Mouse (Mus musculus) left cerebral cortex, adult 18-20 months (tissue): ENCODE data around the gene Dmpk. TPM values are rescaled to one million over a fixed set of nuclear protein-coding genes. Genes with fewer than 3 reads are reported as not detected.
"Not testable (repeated sequence)": the region's sequence is repeated elsewhere in the genome, so short reads cannot be mapped to it uniquely, and the experiment has no call there.

ENCODE experiments used
- DNase-seq, 2 experiments: peaks; one replicate each; pipeline ENCODE4 v3.0.0; 2021 to 2022; ENCODE audit warnings: low spot score in 2 of 2, mixed read lengths in 1 of 2
- long read RNA-seq, 2 experiments: library from polyadenylated mRNA; stranded (forward); transcript quantifications; one replicate each; pipeline ENCODE4 v2.0.0; 2021
- total RNA-seq, 2 experiments: library from RNA; stranded (reverse); gene quantifications; 2 replicates each; pipeline ENCODE4 v1.2.3; 2021

The Dmpk gene
- total RNA-seq, result 10 to 100 TPM; 26.6 to 32.0 TPM
- long read RNA-seq, experiment 1, partial matches to known transcripts, result 3 of 14 reads
- long read RNA-seq, experiment 1, other reads (novel, unspliced or antisense), result 6 of 14 reads
- long read RNA-seq, experiment 2, partial matches to known transcripts, result 2 of 4 reads
- long read RNA-seq, experiment 2, other reads (novel, unspliced or antisense), result 1 of 4 reads

- DNase-seq, result no peak
Observed at GRCm38 (mm10) chr7:19083701-19084100, at the start of gene Dmpk. TSS of gene Dmpk (plus strand) at chr7:19083849.

- no peak for DNase-seq
Observed at GRCm38 (mm10) chr7:19044616-19045015, 39.0 kb upstream of the Dmpk start.

- DNase-seq, result no peak
Observed at GRCm38 (mm10) chr7:19046286-19047069, 37.2 kb upstream of the Dmpk start.

- no peak for DNase-seq
Observed at GRCm38 (mm10) chr7:19048006-19048527, 35.6 kb upstream of the Dmpk start.

GRCm38 (mm10) chr7:19049252-19049651 is 34.4 kb upstream of the Dmpk start:
- no peak for DNase-seq

- peak; percentile 36 to 70 for DNase-seq
Observed at GRCm38 (mm10) chr7:19050172-19050571, 33.5 kb upstream of the Dmpk start.

- no peak for DNase-seq
Observed at GRCm38 (mm10) chr7:19051161-19051560, 32.5 kb upstream of the Dmpk start.

GRCm38 (mm10) chr7:19052345-19053135 is 31.1 kb upstream of the Dmpk start:
- peak; percentile 60 to 73 for DNase-seq

- DNase-seq, result no peak
Observed at GRCm38 (mm10) chr7:19053136-19053532, 30.5 kb upstream of the Dmpk start.

- peak in 1 of 2 experiments; percentile 39 for DNase-seq
Observed at GRCm38 (mm10) chr7:19054047-19054776, 29.4 kb upstream of the Dmpk start, which contains the start of gene Rsph6a. TSS of gene Rsph6a (plus strand) at chr7:19054690.

- no peak for DNase-seq
Observed at GRCm38 (mm10) chr7:19054777-19055076, 28.9 kb upstream of the Dmpk start.

GRCm38 (mm10) chr7:19055108-19055507 is 28.5 kb upstream of the Dmpk start:
- DNase-seq, result no peak

GRCm38 (mm10) chr7:19057405-19057804 is 26.2 kb upstream of the Dmpk start:
- DNase-seq, result no peak

- DNase-seq, result no peak
Observed at GRCm38 (mm10) chr7:19065896-19066295, 17.8 kb upstream of the Dmpk start.

GRCm38 (mm10) chr7:19067063-19067462 is 16.6 kb upstream of the Dmpk start:
- no peak for DNase-seq

GRCm38 (mm10) chr7:19067935-19068334 is 15.7 kb upstream of the Dmpk start:
- DNase-seq, result no peak

- DNase-seq, result peak; percentile 67 to 68
Observed at GRCm38 (mm10) chr7:19068707-19069106, 14.9 kb upstream of the Dmpk start.

GRCm38 (mm10) chr7:19069500-19069899 is 14.1 kb upstream of the Dmpk start:
- no peak for DNase-seq

GRCm38 (mm10) chr7:19071024-19071423 is 12.6 kb upstream of the Dmpk start:
- not testable (repeated sequence) for DNase-seq

- DNase-seq, result no peak
Observed at GRCm38 (mm10) chr7:19073504-19073903, 10.1 kb upstream of the Dmpk start.

- DNase-seq, result no peak
Observed at GRCm38 (mm10) chr7:19074494-19074893, 9.2 kb upstream of the Dmpk start.
